Mouse (Mus musculus): ENCODE measurements around the gene Cyb5rl. TPM values are rescaled to one million over a fixed set of nuclear protein-coding genes. Genes with fewer than 3 reads are reported as not detected.

The Cyb5rl gene
- 8.0 and 8.4 TPM in 2 replicates for polyA plus RNA-seq (2015; fragmentation: Nextera tagmentation; extraction: Ambion mirVana)

- peak within 1 kb of the TSS; percentile 96 for H3K4me2 ChIP-seq
- H3K27me3 ChIP-seq = no peaks in the 10 kb centered on the region
- under 1% methylated on average over 60 of the region's 60 CpGs for WGBS
- H3K4me3 ChIP-seq = peak within 1 kb of the TSS; percentile 86
- H3K36me3 ChIP-seq = peaks cover 34% of the 10 kb centered on the region
- H3K4me1 ChIP-seq = peaks cover 19% of the 10 kb centered on the region
- ATAC-seq (ENCODE audit: insufficient number of reproducible peaks, low FRiP score, low TSS enrichment, low read depth) = peak; percentile 95
- peak within 1 kb of the TSS; percentile 76 for H3K9ac ChIP-seq
- peak within 1 kb of the TSS; percentile 74 for H3K27ac ChIP-seq
- H3K9me3 ChIP-seq = no peaks in the 10 kb centered on the region
Observed at GRCm38 (mm10) chr4:107066252-107067124, at the start of gene Cyb5rl, which contains the start of gene Mrpl37. Gene Cyb5rl, plus strand, starts transcription at chr4:107066988. Gene Mrpl37, minus strand, starts transcription at chr4:107066868.

GRCm38 (mm10) chr4:107017257-107017656 lies 49.5 kb upstream of the Cyb5rl start:
- H3K36me3 ChIP-seq = no peaks in the 10 kb centered on the region
- no peak overlapping the region for H3K4me2 ChIP-seq
- ATAC-seq (ENCODE audit: insufficient number of reproducible peaks, low FRiP score, low TSS enrichment, low read depth) = no peak
- no peaks in the 10 kb centered on the region for H3K27me3 ChIP-seq
- H3K4me1 ChIP-seq = peaks cover 78% of the 10 kb centered on the region
- no peak overlapping the region for H3K4me3 ChIP-seq
- no peaks in the 10 kb centered on the region for H3K9me3 ChIP-seq
- peak overlapping the region; percentile 85; the same call in 1 of the 2 replicates for H3K27ac ChIP-seq
- H3K9ac ChIP-seq = no peak overlapping the region

- Histone ChIP-seq H3K4me3 (no peak overlapping the region), H3K36me3 (no peaks in the 10 kb centered on the region), H3K4me1 (peaks cover 77% of the 10 kb centered on the region), H3K4me2 (no peak overlapping the region), H3K9ac (no peak overlapping the region), H3K27me3 (no peaks in the 10 kb centered on the region), H3K9me3 (no peaks in the 10 kb centered on the region), H3K27ac (peak overlapping the region; percentile 67; the same call in 1 of the 2 replicates)
- WGBS = 52% methylated on average over 3 of the region's 3 CpGs
- ATAC-seq (ENCODE audit: insufficient number of reproducible peaks, low FRiP score, low TSS enrichment, low read depth) = no peak
Observed at GRCm38 (mm10) chr4:107018521-107018920, 48.3 kb upstream of the Cyb5rl start.

- Histone ChIP-seq H3K4me1 (peaks cover 75% of the 10 kb centered on the region), H3K27ac (peak overlapping the region; percentile 67), H3K9ac (no peak overlapping the region), H3K27me3 (no peaks in the 10 kb centered on the region), H3K9me3 (no peaks in the 10 kb centered on the region), H3K4me2 (no peak overlapping the region), H3K36me3 (no peaks in the 10 kb centered on the region), H3K4me3 (no peak overlapping the region)
- WGBS = 33% methylated on average over 7 of the region's 7 CpGs
- no peak for ATAC-seq (ENCODE audit: insufficient number of reproducible peaks, low FRiP score, low TSS enrichment, low read depth)
Observed at GRCm38 (mm10) chr4:107019027-107019426, 47.8 kb upstream of the Cyb5rl start.

- Histone ChIP-seq H3K9me3 (no peaks in the 10 kb centered on the region), H3K4me2 (no peak overlapping the region), H3K4me1 (peaks cover 68% of the 10 kb centered on the region), H3K4me3 (no peak overlapping the region), H3K9ac (no peak overlapping the region), H3K36me3 (peaks cover 4% of the 10 kb centered on the region; the same call in 1 of the 2 replicates), H3K27ac (no peak overlapping the region), H3K27me3 (no peaks in the 10 kb centered on the region)
- WGBS = 80% methylated on average over 5 of the region's 5 CpGs
- no peak for ATAC-seq (ENCODE audit: insufficient number of reproducible peaks, low FRiP score, low TSS enrichment, low read depth)
Observed at GRCm38 (mm10) chr4:107020287-107021000, 46.3 kb upstream of the Cyb5rl start.

GRCm38 (mm10) chr4:107021464-107021863 lies 45.3 kb upstream of the Cyb5rl start:
- Histone ChIP-seq H3K36me3 (peaks cover 4% of the 10 kb centered on the region), H3K27ac (no peak overlapping the region), H3K4me1 (peaks cover 60% of the 10 kb centered on the region), H3K9me3 (no peaks in the 10 kb centered on the region), H3K4me2 (no peak overlapping the region), H3K9ac (no peak overlapping the region), H3K4me3 (no peak overlapping the region), H3K27me3 (no peaks in the 10 kb centered on the region)
- no peak for ATAC-seq (ENCODE audit: insufficient number of reproducible peaks, low FRiP score, low TSS enrichment, low read depth)
- 69% methylated on average over 3 of the region's 3 CpGs for WGBS

GRCm38 (mm10) chr4:107024899-107025298 lies 41.9 kb upstream of the Cyb5rl start:
- Histone ChIP-seq H3K9me3 (no peaks in the 10 kb centered on the region), H3K4me3 (no peak overlapping the region), H3K27ac (no peak overlapping the region), H3K9ac (no peak overlapping the region), H3K36me3 (peaks cover 32% of the 10 kb centered on the region), H3K4me2 (no peak overlapping the region), H3K27me3 (no peaks in the 10 kb centered on the region), H3K4me1 (peaks cover 31% of the 10 kb centered on the region)
- no peak for ATAC-seq (ENCODE audit: insufficient number of reproducible peaks, low FRiP score, low TSS enrichment, low read depth)
- 80% methylated on average over 7 of the region's 7 CpGs for WGBS

DNA sequence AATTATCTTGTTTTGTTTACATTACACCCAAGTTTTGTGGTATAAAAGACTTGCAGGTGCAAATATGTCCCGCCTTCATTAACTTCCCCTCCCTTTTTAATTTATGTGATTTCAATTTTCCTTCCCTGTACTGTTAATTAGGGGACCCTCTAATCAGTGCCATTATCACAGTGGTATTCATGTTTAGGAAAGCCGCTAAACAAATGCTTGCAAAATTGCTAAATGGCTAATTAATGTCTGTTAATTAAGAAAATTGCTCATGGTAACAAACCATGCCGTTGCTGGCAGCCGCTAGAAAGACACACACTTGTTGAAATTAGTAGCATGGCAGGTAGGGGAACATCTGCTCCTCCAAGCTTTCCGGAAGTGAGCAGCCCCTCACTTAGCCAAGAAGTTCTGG lies 41.4 kb upstream of the Cyb5rl start:
- WGBS = 71% methylated on average over 5 of the region's 5 CpGs
- peaks cover 32% of the 10 kb centered on the region for H3K4me1 ChIP-seq
- H3K36me3 ChIP-seq = peaks cover 34% of the 10 kb centered on the region
- H3K9ac ChIP-seq = no peak overlapping the region
- no peaks in the 10 kb centered on the region for H3K27me3 ChIP-seq
- no peak overlapping the region for H3K4me3 ChIP-seq
- no peak overlapping the region for H3K27ac ChIP-seq
- no peak overlapping the region for H3K4me2 ChIP-seq
- no peak for ATAC-seq (ENCODE audit: insufficient number of reproducible peaks, low FRiP score, low TSS enrichment, low read depth)
- H3K9me3 ChIP-seq = no peaks in the 10 kb centered on the region

- Histone ChIP-seq H3K4me3 (no peak overlapping the region), H3K9ac (no peak overlapping the region), H3K4me1 (peaks cover 28% of the 10 kb centered on the region), H3K36me3 (peaks cover 44% of the 10 kb centered on the region), H3K27ac (no peak overlapping the region), H3K4me2 (no peak overlapping the region), H3K9me3 (no peaks in the 10 kb centered on the region), H3K27me3 (no peaks in the 10 kb centered on the region)
- no peak for ATAC-seq (ENCODE audit: insufficient number of reproducible peaks, low FRiP score, low TSS enrichment, low read depth)
- 50% methylated on average over 8 of the region's 8 CpGs for WGBS
Observed at GRCm38 (mm10) chr4:107026451-107026850, 40.3 kb upstream of the Cyb5rl start.

GRCm38 (mm10) chr4:107035689-107036088 lies 31.1 kb upstream of the Cyb5rl start:
- WGBS = 83% methylated on average over 4 of the region's 4 CpGs
- peaks cover 92% of the 10 kb centered on the region for H3K36me3 ChIP-seq
- H3K4me2 ChIP-seq = no peak overlapping the region
- no peaks in the 10 kb centered on the region for H3K4me1 ChIP-seq
- no peaks in the 10 kb centered on the region for H3K9me3 ChIP-seq
- H3K9ac ChIP-seq = no peak overlapping the region
- no peaks in the 10 kb centered on the region for H3K27me3 ChIP-seq
- no peak overlapping the region for H3K27ac ChIP-seq
- ATAC-seq (ENCODE audit: insufficient number of reproducible peaks, low FRiP score, low TSS enrichment, low read depth) = no peak
- H3K4me3 ChIP-seq = no peak overlapping the region

DNA sequence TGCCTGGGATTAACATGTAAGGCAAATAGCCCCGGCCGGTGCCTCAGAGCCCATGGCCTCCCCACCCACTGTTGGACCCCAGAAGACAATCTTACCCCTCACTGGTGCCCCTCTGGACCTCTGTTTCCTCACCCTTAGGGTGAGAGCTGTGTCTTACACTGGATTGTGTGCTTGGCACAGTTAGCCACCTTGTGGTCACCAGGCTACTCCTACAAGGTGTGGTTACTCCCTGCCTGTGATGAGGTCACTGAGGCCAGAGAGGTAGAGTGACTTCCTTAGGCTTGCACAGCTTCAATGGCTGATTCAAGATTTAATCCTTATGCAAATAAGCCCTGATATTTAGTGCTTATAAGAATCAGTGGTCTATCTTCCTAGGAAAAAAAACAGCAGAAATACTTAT lies 29.8 kb upstream of the Cyb5rl start:
- WGBS = 88% methylated on average over 2 of the region's 2 CpGs
- no peak overlapping the region for H3K4me3 ChIP-seq

GRCm38 (mm10) chr4:107038303-107038702 lies 28.5 kb upstream of the Cyb5rl start:
- no peak overlapping the region for H3K4me2 ChIP-seq
- H3K9me3 ChIP-seq = no peaks in the 10 kb centered on the region
- peaks cover 88% of the 10 kb centered on the region for H3K36me3 ChIP-seq
- ATAC-seq (ENCODE audit: insufficient number of reproducible peaks, low FRiP score, low TSS enrichment, low read depth) = no peak
- H3K9ac ChIP-seq = no peak overlapping the region
- no peaks in the 10 kb centered on the region for H3K4me1 ChIP-seq
- H3K4me3 ChIP-seq = no peak overlapping the region
- 70% methylated on average over 4 of the region's 4 CpGs for WGBS
- H3K27me3 ChIP-seq = no peaks in the 10 kb centered on the region
- H3K27ac ChIP-seq = no peak overlapping the region

More for the DNA sequence above, 29.8 kb upstream of the Cyb5rl start:
- Histone ChIP-seq H3K27ac (no peak overlapping the region), H3K4me1 (no peaks in the 10 kb centered on the region), H3K36me3 (peaks cover 93% of the 10 kb centered on the region), H3K27me3 (no peaks in the 10 kb centered on the region), H3K9me3 (no peaks in the 10 kb centered on the region), H3K9ac (no peak overlapping the region), H3K4me2 (no peak overlapping the region)
- ATAC-seq (ENCODE audit: insufficient number of reproducible peaks, low FRiP score, low TSS enrichment, low read depth) = no peak

Data from limb, embryonic 15.5 days (tissue).